12 mouse cellular contexts compared by ENCODE assay signal in the genomic region with DNA sequence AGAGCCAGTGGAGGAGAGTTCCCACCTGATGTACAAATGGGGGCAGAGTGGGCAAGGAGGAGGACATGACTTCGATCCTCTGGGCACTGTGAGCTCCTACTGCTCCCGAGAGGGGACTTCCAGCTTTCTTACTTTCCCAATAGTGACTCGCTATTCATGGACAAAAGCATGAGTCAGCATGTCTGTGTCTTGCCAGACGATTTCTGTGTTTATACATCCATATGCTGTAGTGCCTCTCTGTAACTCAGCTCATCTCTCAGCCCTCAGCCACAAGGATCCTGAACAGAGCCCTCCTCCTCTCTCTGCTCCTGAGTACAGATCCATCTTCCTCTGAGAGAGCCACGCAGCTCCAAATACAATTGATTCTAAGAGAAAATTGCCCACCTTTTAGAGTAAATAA. TPM values are rescaled to one million over a fixed set of nuclear protein-coding genes. Genes with fewer than 3 reads are reported as not detected.
DNase-seq lines count a peak whose midpoint lies in the region; ATAC-seq and TF ChIP-seq lines count a peak whose summit lies in the region.
"Had no signal": no experiment of that assay in that cellular context is flagged by ENCODE, and none has a peak within 500 bp of the region (broad histone marks: within the 10 kb centered on the region; RNA-seq: fewer than 3 reads in every experiment).

No protein-coding gene starts in this region.

- intact Hi-C loops in left cerebral cortex, postnatal 36 days (cut with DNase I) = loop anchor here (1.0 to 10.0 kb wide), 3 partner anchors 133 to 485 kb away; no protein-coding TSS in a partner anchor
- intact Hi-C loops in heart, adult 2 months (cut with DNase I) = no loop called here

- 45% methylated on average over 5 of the region's 5 CpGs for WGBS in hindbrain, embryonic 12.5 days
- WGBS in hindbrain, embryonic 14.5 days = 37% methylated on average over 5 of the region's 5 CpGs
- WGBS in stomach, embryonic 14.5 days = 33% methylated on average over 5 of the region's 5 CpGs
- WGBS in stomach, postnatal 0 days = 21% methylated on average over 5 of the region's 5 CpGs
- 48% methylated on average over 5 of the region's 5 CpGs for WGBS in heart, adult 2 months

- TF ChIP-seq CTCF in stomach, postnatal 0 days (IDR thresholded peaks at IDR 0.05; ENCODE audit: low read depth) = no peak
- no peak for TF ChIP-seq CTCF in heart, adult 2 months (IDR thresholded peaks at IDR 0.05)

- H3K27me3 ChIP-seq in hindbrain, embryonic 12.5 days = no peaks in the 10 kb centered on the region
- no peaks in the 10 kb centered on the region for H3K27me3 ChIP-seq in hindbrain, embryonic 14.5 days (ENCODE audit: control insufficient read depth, insufficient read depth, low read length)
- no peaks in the 10 kb centered on the region for H3K27me3 ChIP-seq in stomach, embryonic 14.5 days (ENCODE audit: control insufficient read depth, insufficient read depth, low read length)
- H3K27me3 ChIP-seq in stomach, postnatal 0 days (ENCODE audit: control insufficient read depth, insufficient read depth, low read length) = no peaks in the 10 kb centered on the region
- no peaks in the 10 kb centered on the region for H3K27me3 ChIP-seq in heart, adult 2 months (ENCODE audit: control insufficient read depth, insufficient read depth, low read length)
- H3K27me3 ChIP-seq: midbrain, embryonic 12.5 days had no signal

- peak; percentile 12; the same call in 1 of the 2 replicates for ATAC-seq in hindbrain, embryonic 12.5 days (ENCODE audit: low FRiP score)
- ATAC-seq in hindbrain, embryonic 14.5 days (ENCODE audit: low FRiP score) = no peak
- peak; percentile 69; the same call in 1 of the 2 replicates for ATAC-seq in stomach, embryonic 14.5 days (ENCODE audit: insufficient number of reproducible peaks, insufficient read depth, low FRiP score, low read depth)
- no peak for ATAC-seq in stomach, postnatal 0 days (ENCODE audit: low FRiP score, low TSS enrichment)

- H3K4me1 ChIP-seq in hindbrain, embryonic 12.5 days = peaks cover 5% of the 10 kb centered on the region; the same call in 1 of the 2 replicates
- H3K4me1 ChIP-seq in hindbrain, embryonic 14.5 days (replicated peaks; ENCODE audit: control insufficient read depth, insufficient read depth, low read length) = peaks cover 26% of the 10 kb centered on the region
- H3K4me1 ChIP-seq in stomach, embryonic 14.5 days (ENCODE audit: control insufficient read depth, insufficient read depth, low read length) = no peaks in the 10 kb centered on the region
- no peaks in the 10 kb centered on the region for H3K4me1 ChIP-seq in stomach, postnatal 0 days (replicated peaks; ENCODE audit: control insufficient read depth, insufficient read depth)
- no peaks in the 10 kb centered on the region for H3K4me1 ChIP-seq in heart, adult 2 months (ENCODE audit: control insufficient read depth, insufficient read depth, low read length)

- no peak overlapping the region for H3K9ac ChIP-seq in hindbrain, embryonic 12.5 days
- H3K9ac ChIP-seq in hindbrain, embryonic 14.5 days = no peak overlapping the region
- no peak overlapping the region for H3K9ac ChIP-seq in stomach, embryonic 14.5 days (replicated peaks; ENCODE audit: low read depth, low read length)
- H3K9ac ChIP-seq in stomach, postnatal 0 days (ENCODE audit: low read length) = no peak overlapping the region
- H3K9ac ChIP-seq in heart, adult 2 months (ENCODE audit: low read depth, low read length) = no peak overlapping the region
- H3K9ac ChIP-seq: midbrain, embryonic 12.5 days had no signal

- H3K79me2 ChIP-seq in heart, adult 2 months (replicated peaks; ENCODE audit: control insufficient read depth, insufficient read depth, low read length) = no peaks in the 10 kb centered on the region

- H3K36me3 ChIP-seq in hindbrain, embryonic 12.5 days = no peaks in the 10 kb centered on the region
- no peaks in the 10 kb centered on the region for H3K36me3 ChIP-seq in hindbrain, embryonic 14.5 days (replicated peaks; ENCODE audit: control insufficient read depth, insufficient read depth)
- no peaks in the 10 kb centered on the region for H3K36me3 ChIP-seq in stomach, embryonic 14.5 days (ENCODE audit: control insufficient read depth, insufficient read depth, low read length)
- H3K36me3 ChIP-seq in stomach, postnatal 0 days (ENCODE audit: control insufficient read depth, insufficient read depth, low read length) = no peaks in the 10 kb centered on the region
- H3K36me3 ChIP-seq in heart, adult 2 months (ENCODE audit: control insufficient read depth, insufficient read depth, low read length) = no peaks in the 10 kb centered on the region
- H3K36me3 ChIP-seq: midbrain, embryonic 12.5 days had no signal

- no peak for TF ChIP-seq POLR2A in heart, adult 2 months (IDR thresholded peaks at IDR 0.05; ENCODE audit: insufficient read depth, low read depth, low read length)

- no peak overlapping the region for H3K4me2 ChIP-seq in hindbrain, embryonic 12.5 days (replicated peaks)
- H3K4me2 ChIP-seq in hindbrain, embryonic 14.5 days (replicated peaks) = no peak overlapping the region
- H3K4me2 ChIP-seq in stomach, embryonic 14.5 days (replicated peaks; ENCODE audit: low read depth, low read length) = no peak overlapping the region
- H3K4me2 ChIP-seq in stomach, postnatal 0 days (replicated peaks; ENCODE audit: low read depth) = no peak overlapping the region; the same call in 1 of the 2 replicates
- H3K4me2 ChIP-seq: liver, embryonic 11.5 days; midbrain, embryonic 12.5 days had no signal

- no peak overlapping the region for H3K4me3 ChIP-seq in hindbrain, embryonic 12.5 days
- H3K4me3 ChIP-seq in hindbrain, embryonic 14.5 days (replicated peaks; ENCODE audit: low read length) = no peak overlapping the region
- no peak overlapping the region for H3K4me3 ChIP-seq in stomach, embryonic 14.5 days (ENCODE audit: low read depth, low read length)
- H3K4me3 ChIP-seq in stomach, postnatal 0 days (ENCODE audit: low read depth, low read length) = no peak overlapping the region
- H3K4me3 ChIP-seq in heart, adult 2 months = no peak overlapping the region
- H3K4me3 ChIP-seq: midbrain, embryonic 12.5 days had no signal

- H3K9me3 ChIP-seq in hindbrain, embryonic 12.5 days (replicated peaks) = no peaks in the 10 kb centered on the region
- no peaks in the 10 kb centered on the region for H3K9me3 ChIP-seq in hindbrain, embryonic 14.5 days (ENCODE audit: control insufficient read depth, low read length)
- H3K9me3 ChIP-seq in stomach, embryonic 14.5 days (ENCODE audit: control insufficient read depth, low read depth, low read length) = no peaks in the 10 kb centered on the region
- H3K9me3 ChIP-seq in stomach, postnatal 0 days (ENCODE audit: control insufficient read depth, low read length) = no peaks in the 10 kb centered on the region
- H3K9me3 ChIP-seq: midbrain, embryonic 12.5 days had no signal

- DNase-seq in hindbrain, embryonic 14.5 days (ENCODE audit: low spot score) = no peak
- no peak for DNase-seq in stomach, postnatal 0 days (ENCODE audit: low spot score)
- DNase-seq in left cerebral cortex, postnatal 36 days (ENCODE audit: low spot score in 2 of 2) = peak; percentile 58 to 60
- DNase-seq in telencephalon, adult 2 months (ENCODE audit: low read depth, low spot score) = peak; percentile 80
- DNase-seq in heart, adult 2 months = no peak
- no peak for DNase-seq in adrenal gland, postnatal 10 days
- DNase-seq: cerebellum, adult 11-12 months; thymus, postnatal 4 days had no signal

- peak overlapping the region; percentile 35; the same call in 1 of the 2 replicates for H3K27ac ChIP-seq in hindbrain, embryonic 12.5 days
- H3K27ac ChIP-seq in hindbrain, embryonic 14.5 days = no peak overlapping the region
- no peak overlapping the region for H3K27ac ChIP-seq in stomach, embryonic 14.5 days (ENCODE audit: low read length)
- H3K27ac ChIP-seq in stomach, postnatal 0 days (replicated peaks) = no peak overlapping the region
- H3K27ac ChIP-seq in heart, adult 2 months = no peak overlapping the region

- no peak for TF ChIP-seq EP300 in stomach, postnatal 0 days (optimal IDR thresholded peaks at IDR 0.05)
- TF ChIP-seq EP300 in heart, adult 2 months (IDR thresholded peaks at IDR 0.05; ENCODE audit: insufficient read depth, low read depth, low read length) = no peak

RNA-seq across cellular contexts. Expression of a gene that starts 20.3 kb away (rescaled TPM):
- polyA plus RNA-seq in hindbrain, embryonic 12.5 days (2016; fragmentation: Nextera tagmentation; extraction: Ambion mirVana) = 108 and 118 TPM in 2 replicates
- 130 and 131 TPM in 2 replicates for polyA plus RNA-seq in hindbrain, embryonic 14.5 days (2014; fragmentation: Nextera tagmentation; extraction: Ambion mirVana)
- 59.8 and 65.3 TPM in 2 replicates for polyA plus RNA-seq in stomach, embryonic 14.5 days (2014; fragmentation: Nextera tagmentation; extraction: Ambion mirVana)
- 23.4 and 26.7 TPM in 2 replicates for polyA plus RNA-seq in stomach, postnatal 0 days (2015; fragmentation: Nextera tagmentation; extraction: Ambion mirVana)
- total RNA-seq in left cerebral cortex, postnatal 36 days (2021) = 100 to 1,000 TPM; 375 to 530 TPM
- 10 to 100 TPM; 56.7 to 63.9 TPM for total RNA-seq in heart, adult 2 months (2021)
- polyA plus RNA-seq in heart, adult 2 months (2012; rRNA removed) = 38.1 and 45.1 TPM in 2 replicates
- total RNA-seq in adrenal gland, postnatal 10 days (2021) = 10 to 100 TPM; 67.2 to 76.9 TPM

Comparison
In these comparisons a context has a peak if more than half of its experiments do, and no peak if none do; other contexts are left out.
1. ATAC-seq: peak in hindbrain, embryonic 12.5 days (single experiment) and stomach, embryonic 14.5 days (single experiment); none in hindbrain, embryonic 14.5 days (single experiment) and stomach, postnatal 0 days (single experiment).
2. DNase-seq: peak in left cerebral cortex, postnatal 36 days (2 of 2) and telencephalon, adult 2 months (single experiment); none in hindbrain, embryonic 14.5 days (single experiment), stomach, postnatal 0 days (single experiment), heart, adult 2 months (0 of 2) and adrenal gland, postnatal 10 days (single experiment).